Mouse (Mus musculus): ENCODE results near the gene Mipol1.

GRCm38 (mm10) chr12:57447331-57447730, 217.1 kb downstream of the Mipol1 start:
- no peak for TF ChIP-seq CTCF (IDR thresholded peaks at IDR 0.05; ENCODE audit: low read depth, low read length)
- TF ChIP-seq POLR2A (IDR thresholded peaks at IDR 0.05; ENCODE audit: extremely low read depth, insufficient read depth, low read length) = no peak
